Mouse (Mus musculus) olfactory bulb, adult 2 months (tissue): ENCODE data around the gene Upk2.

Source experiments
- CTCF ChIP-seq: fragments of 200-500 bp; IDR thresholded peaks from 2 replicates; pipeline ENCODE4 v1.5.1; 2012; ENCODE audit warnings: low read depth, mild to moderate bottlenecking, low read length, moderate library complexity; ENCODE audit not compliant: insufficient read depth
- POLR2A ChIP-seq: fragments of 200-500 bp; IDR thresholded peaks from 2 replicates; pipeline ENCODE4 v1.6.1; 2012; ENCODE audit warnings: mild to moderate bottlenecking, low read depth, low read length, moderate library complexity; ENCODE audit not compliant: insufficient read depth

- TF ChIP-seq CTCF (no peak), POLR2A (no peak)
Measured at GRCm38 (mm10) chr9:44475936-44476335, 21.2 kb upstream of the Upk2 start.
